Mouse (Mus musculus) CH12.LX (cell line): ENCODE results near the gene Srgn. TPM values are rescaled to one million over a fixed set of nuclear protein-coding genes. Genes with fewer than 3 reads are reported as not detected.

ENCODE experiments used
- DNase-seq: peaks from one replicate; pipeline ENCODE4 v3.0.0-alpha.2; 2013; ENCODE audit errors: extremely low read depth
- H3K27ac ChIP-seq: 2 replicates; pipeline ENCODE4 v1.5.1; 2012; ENCODE audit warnings: low read depth, mild to moderate bottlenecking, control low read depth, moderate library complexity; ENCODE audit not compliant: insufficient read depth
- H3K27me3 ChIP-seq: replicated peaks from 2 replicates; pipeline ENCODE3; 2012; ENCODE audit warnings: inconsistent platforms
- H3K36me3 ChIP-seq, 2 experiments: replicated peaks in 1 of 2; 2 replicates each; pipeline versions ENCODE3 to v1.6.1; 2012; ENCODE audit warnings: inconsistent platforms in 1 of 2, low read length in 1 of 2, mild to moderate bottlenecking in 1 of 2, mixed read lengths in 1 of 2, moderate library complexity in 1 of 2; ENCODE audit not compliant: control insufficient read depth in 1 of 2, insufficient read depth in 1 of 2
- H3K4me1 ChIP-seq, 2 experiments: 2 replicates each; pipeline ENCODE4 v1.6.1; 2012; ENCODE audit warnings: inconsistent platforms in 1 of 2, moderate library complexity in 1 of 2; ENCODE audit not compliant: insufficient read depth in 2 of 2, control insufficient read depth in 1 of 2
- H3K4me2 ChIP-seq: 2 replicates; pipeline ENCODE4 v1.6.1; 2012; ENCODE audit warnings: low read depth, mild to moderate bottlenecking, control low read depth; ENCODE audit not compliant: poor library complexity, insufficient read depth, severe bottlenecking
- H3K4me3 ChIP-seq, 3 experiments: fragments of 150-350 bp in 1 of 3; sonication (generic) in 1 of 3; replicated peaks in 1 of 3; 2 replicates each; pipeline versions ENCODE3 to v1.5.1; 2011 to 2012; ENCODE audit warnings: low read depth in 2 of 3, low read length in 2 of 3, mild to moderate bottlenecking in 2 of 3, moderate library complexity in 2 of 3, control low read depth in 1 of 3, improper control_type of control experiment in 1 of 3, inconsistent platforms in 1 of 3, mixed read lengths in 1 of 3; ENCODE audit not compliant: poor library complexity in 1 of 3
- H3K79me2 ChIP-seq: replicated peaks from 2 replicates; pipeline ENCODE4 v1.6.1; 2012; ENCODE audit warnings: mild to moderate bottlenecking, moderate library complexity; ENCODE audit not compliant: control insufficient read depth, poor library complexity, insufficient read depth, severe bottlenecking; ENCODE audit errors: extremely low read depth
- H3K9ac ChIP-seq: 2 replicates; pipeline ENCODE4 v1.6.1; 2012; ENCODE audit warnings: low read depth, mild to moderate bottlenecking, control low read depth, moderate library complexity; ENCODE audit not compliant: insufficient read depth
- H3K9me3 ChIP-seq: replicated peaks from 2 replicates; pipeline ENCODE3; 2012; ENCODE audit warnings: low read length, inconsistent platforms, mixed read lengths
- CHD1 ChIP-seq: IDR thresholded peaks from 2 replicates; pipeline ENCODE4 v1.6.1; 2012; ENCODE audit warnings: low read depth, low read length, improper control_type of control experiment, inconsistent platforms
- E2F4 ChIP-seq: IDR thresholded peaks from 2 replicates; pipeline ENCODE4 v1.6.1; 2011; ENCODE audit warnings: low read depth, low read length, improper control_type of control experiment; ENCODE audit not compliant: insufficient replicate concordance
- GABPA ChIP-seq: IDR thresholded peaks from 2 replicates; pipeline ENCODE4 v1.6.1; 2012; ENCODE audit warnings: low read depth, low read length, improper control_type of control experiment, inconsistent platforms; ENCODE audit not compliant: insufficient replicate concordance
- JUN ChIP-seq: IDR thresholded peaks from 2 replicates; pipeline ENCODE4 v1.6.1; 2011; ENCODE audit warnings: low read depth, mild to moderate bottlenecking, low read length, improper control_type of control experiment, moderate library complexity; ENCODE audit not compliant: insufficient read depth
- KAT2A ChIP-seq: IDR thresholded peaks from 2 replicates; pipeline ENCODE4 v1.6.1; 2012; ENCODE audit warnings: low read length, improper control_type of control experiment, inconsistent platforms; ENCODE audit not compliant: insufficient replicate concordance
- MAFK ChIP-seq: IDR thresholded peaks from 2 replicates; pipeline ENCODE4 v1.6.1; 2011; ENCODE audit warnings: low read length, improper control_type of control experiment; ENCODE audit not compliant: insufficient replicate concordance
- MAX ChIP-seq: IDR thresholded peaks from 2 replicates; pipeline ENCODE4 v1.6.1; 2011; ENCODE audit warnings: low read length, improper control_type of control experiment
- MXI1 ChIP-seq: IDR thresholded peaks from 2 replicates; pipeline ENCODE4 v1.6.1; 2011; ENCODE audit warnings: mild to moderate bottlenecking, low read depth, low read length, improper control_type of control experiment
- MYC ChIP-seq: IDR thresholded peaks from 2 replicates; pipeline ENCODE4 v1.6.1; 2011; ENCODE audit warnings: low read depth, mild to moderate bottlenecking, improper control_type of control experiment, low read length
- PAX5 ChIP-seq: IDR thresholded peaks from 2 replicates; pipeline ENCODE4 v1.6.1; 2012; ENCODE audit warnings: low read length, inconsistent platforms, mixed read lengths
- POLR2AphosphoS2 ChIP-seq: IDR thresholded peaks from 2 replicates; pipeline ENCODE4 v1.6.1; 2011; ENCODE audit warnings: low read depth, low read length, improper control_type of control experiment
- RAD21 ChIP-seq: IDR thresholded peaks from 2 replicates; pipeline ENCODE4 v1.6.1; 2011; ENCODE audit warnings: low read depth, mild to moderate bottlenecking, low read length, improper control_type of control experiment, moderate library complexity
- SIN3A ChIP-seq: IDR thresholded peaks from 2 replicates; pipeline ENCODE4 v1.6.1; 2012; ENCODE audit warnings: low read length, improper control_type of control experiment, inconsistent platforms
- TBP ChIP-seq: conservative IDR thresholded peaks from 2 replicates; pipeline ENCODE4 v1.6.1; 2011; ENCODE audit warnings: low read depth, low read length, improper control_type of control experiment
- UBTF ChIP-seq: IDR thresholded peaks from 2 replicates; pipeline ENCODE4 v1.6.1; 2012; ENCODE audit warnings: low read depth, mild to moderate bottlenecking, inconsistent platforms, low read length, improper control_type of control experiment, moderate library complexity
- USF2 ChIP-seq: conservative IDR thresholded peaks from 2 replicates; pipeline ENCODE4 v1.6.1; 2011; ENCODE audit warnings: low read depth, low read length, improper control_type of control experiment
- ZC3H11A ChIP-seq: IDR thresholded peaks from 2 replicates; pipeline ENCODE4 v1.6.1; 2012; ENCODE audit warnings: low read depth, mild to moderate bottlenecking, inconsistent platforms, low read length, improper control_type of control experiment
- ZKSCAN1 ChIP-seq: IDR thresholded peaks from 2 replicates; pipeline ENCODE4 v1.6.1; 2012; ENCODE audit warnings: low read depth, inconsistent platforms, low read length, improper control_type of control experiment, borderline replicate concordance
- ZNF384 ChIP-seq: IDR thresholded peaks from 2 replicates; pipeline ENCODE4 v1.6.1; 2012; ENCODE audit warnings: low read depth, low read length, improper control_type of control experiment, inconsistent platforms
- dilution Hi-C: fragments of 300-500 bp; cut with MboI; formaldehyde crosslinking; loops from 2 replicates; pipeline ENCODE4 v1.14.3; 2020; ENCODE audit warnings: low sequenced_read_pairs; ENCODE audit not compliant: extremely low pct_unique_long_range_greater_than_20kb, extremely low pct_ligation_motif_present
- in situ Hi-C: fragments of 300-500 bp; cut with MboI; formaldehyde crosslinking; loops from 3 replicates; pipeline ENCODE4 v1.14.3; 2019; ENCODE audit warnings: low sequenced_read_pairs, low pct_ligation_motif_present, low pct_unique_long_range_greater_than_20kb, mixed read lengths
- polyA plus RNA-seq: library from polyadenylated mRNA; unstranded; fragments of >175 nt; gene quantifications from 2 replicates; pipeline ENCODE4 v1.2.1, GENCODE M21; 2012; ENCODE audit warnings: low read depth; ENCODE audit not compliant: insufficient read length
- total RNA-seq, 2 experiments: library from RNA; depleted of rRNA; stranded (reverse); fragments of 300-350 nt in 1 of 2; fragments of >200 nt in 1 of 2; gene quantifications; 2 replicates each; pipeline ENCODE4 v1.2.3; 2012 to 2014

Gene Srgn
- total and polyA plus RNA-seq, 3 experiments: 189 to 519 (median 516) TPM

GRCm38 (mm10) chr10:62553611-62554091, 26.4 kb upstream of the Srgn start:
- Histone ChIP-seq H3K9me3 (no peaks in the 10 kb centered on the region), H3K27ac (no peak overlapping the region), H3K79me2 (no peaks in the 10 kb centered on the region), H3K27me3 (no peaks in the 10 kb centered on the region), H3K36me3 (peaks cover 0 to 16% of the 10 kb centered on the region in 2 experiments), H3K4me2 (no peak overlapping the region), H3K4me3 (no peak overlapping the region), H3K4me1 (peaks cover 3 to 25% of the 10 kb centered on the region in 2 experiments; a peak in 3 of 4 replicates), H3K9ac (no peak overlapping the region)
- no peak for TF ChIP-seq ZNF384
- no peak for TF ChIP-seq MXI1
- TF ChIP-seq KAT2A: no peak
- no peak for TF ChIP-seq USF2
- no peak for TF ChIP-seq POLR2AphosphoS2
- TF ChIP-seq PAX5: no peak
- no peak for TF ChIP-seq GABPA
- no peak for TF ChIP-seq MAFK
- TF ChIP-seq MAX: no peak
- TF ChIP-seq MYC: no peak
- no peak for TF ChIP-seq E2F4
- TF ChIP-seq UBTF: no peak
- no peak for TF ChIP-seq RAD21
- no peak for TF ChIP-seq TBP
- no peak for TF ChIP-seq ZC3H11A
- no peak for TF ChIP-seq ZKSCAN1
- TF ChIP-seq JUN: no peak
- dilution Hi-C loops: no loop called here
- in situ Hi-C loops: no loop called here
- DNase-seq: no peak

GRCm38 (mm10) chr10:62550787-62551300, 23.6 kb upstream of the Srgn start:
- dilution Hi-C loops: no loop called here

More at GRCm38 (mm10) chr10:62550787-62551300, 23.6 kb upstream of the Srgn start:
- Histone ChIP-seq H3K36me3 (peaks cover 0 to 2% of the 10 kb centered on the region in 2 experiments), H3K4me3 (no peak overlapping the region), H3K27me3 (no peaks in the 10 kb centered on the region), H3K27ac (no peak overlapping the region), H3K4me1 (peaks cover under 1 to 21% of the 10 kb centered on the region in 2 experiments; a peak in 2 of 4 replicates), H3K9me3 (no peaks in the 10 kb centered on the region), H3K79me2 (no peaks in the 10 kb centered on the region), H3K9ac (no peak overlapping the region), H3K4me2 (no peak overlapping the region)
- in situ Hi-C loops: no loop called here
- DNase-seq: no peak
- no peak for TF ChIP-seq CHD1
- TF ChIP-seq SIN3A: no peak
- no peak for TF ChIP-seq RAD21
